ENCODE assay signal across 8 mouse cellular contexts in the genomic region with DNA sequence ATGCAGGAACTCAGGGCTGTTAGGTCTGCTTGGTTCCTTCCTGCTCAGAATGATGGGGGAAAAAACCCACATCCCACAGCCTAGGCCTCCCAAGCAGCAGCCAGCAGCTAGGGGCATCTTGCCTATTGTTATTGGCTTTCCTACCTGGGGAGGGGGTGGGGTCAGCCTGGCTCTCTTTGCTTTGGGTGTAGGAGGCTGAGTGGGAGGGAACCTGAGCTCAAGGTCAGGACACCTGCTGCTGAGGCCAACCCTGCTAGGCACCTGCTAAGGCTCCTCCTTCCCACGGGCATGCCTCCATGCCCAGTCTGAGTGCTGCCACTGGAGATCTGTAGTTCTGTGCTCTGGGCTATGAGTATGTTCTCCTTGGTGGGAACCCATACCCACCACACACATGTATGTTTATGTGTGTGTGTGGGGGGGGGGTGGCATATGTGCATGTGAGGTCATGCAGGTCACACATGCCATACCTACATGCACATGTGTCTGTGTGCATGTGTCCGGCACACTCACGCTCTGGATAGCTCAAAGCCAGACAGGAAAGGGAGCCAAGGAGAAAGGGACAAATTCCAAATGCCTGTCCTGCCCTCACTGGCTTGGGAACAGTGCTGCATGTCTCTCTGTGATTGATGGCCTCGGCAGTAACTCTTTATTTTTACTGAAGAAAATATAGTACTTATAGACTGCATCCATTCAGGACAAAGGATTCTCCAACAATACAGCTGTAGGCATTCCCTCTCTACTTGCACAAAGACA.
DNase-seq lines count a peak whose midpoint lies in the region; ATAC-seq lines count a peak whose summit lies in the region.

No protein-coding gene starts in this region.

- no peak for ATAC-seq in forebrain, embryonic 13.5 days
- no peak for ATAC-seq in forebrain, embryonic 16.5 days
- peak; percentile 9; the same call in 1 of the 2 replicates for ATAC-seq in liver, embryonic 13.5 days (ENCODE audit: low read depth)
- no peak for ATAC-seq in liver, embryonic 12.5 days
- peak; percentile 25; the same call in 1 of the 2 replicates for ATAC-seq in liver, embryonic 16.5 days (ENCODE audit: low read depth)

- no peak for DNase-seq in liver, embryonic 13.5 days
- peak; percentile 50 for DNase-seq in heart, postnatal 4 days
- DNase-seq in cerebellum, postnatal 36 days, result no peak
- no peak for DNase-seq in spleen, postnatal 14 days (ENCODE audit: low spot score in 2 of 2)

- no peaks in the 10 kb centered on the region for H3K36me3 ChIP-seq in forebrain, embryonic 13.5 days (ENCODE audit: poor library complexity, severe bottlenecking)
- H3K36me3 ChIP-seq in forebrain, embryonic 16.5 days (ENCODE audit: control insufficient read depth, insufficient read depth), result no peaks in the 10 kb centered on the region
- H3K36me3 ChIP-seq in liver, embryonic 13.5 days, result no peaks in the 10 kb centered on the region
- no peaks in the 10 kb centered on the region for H3K36me3 ChIP-seq in liver, embryonic 12.5 days
- no peaks in the 10 kb centered on the region for H3K36me3 ChIP-seq in liver, embryonic 16.5 days (ENCODE audit: control insufficient read depth, insufficient read depth)

- 60% methylated on average over 4 of the region's 4 CpGs for WGBS in forebrain, embryonic 13.5 days
- WGBS in forebrain, embryonic 16.5 days, result 46% methylated on average over 4 of the region's 4 CpGs
- 60% methylated on average over 4 of the region's 4 CpGs for WGBS in liver, embryonic 13.5 days (ENCODE audit: insufficient replicate concordance)
- WGBS in liver, embryonic 12.5 days (ENCODE audit: insufficient replicate concordance), result 67% methylated on average over 4 of the region's 4 CpGs
- 52% methylated on average over 4 of the region's 4 CpGs for WGBS in liver, embryonic 16.5 days (ENCODE audit: insufficient replicate concordance)

- peak overlapping the region; percentile 27; the same call in 1 of the 2 replicates for H3K9ac ChIP-seq in forebrain, embryonic 13.5 days
- no peak overlapping the region for H3K9ac ChIP-seq in forebrain, embryonic 16.5 days (replicated peaks; ENCODE audit: low read depth, low read length)
- no peak overlapping the region for H3K9ac ChIP-seq in liver, embryonic 13.5 days
- H3K9ac ChIP-seq in liver, embryonic 12.5 days, result no peak overlapping the region
- no peak overlapping the region for H3K9ac ChIP-seq in liver, embryonic 16.5 days (ENCODE audit: low read depth, low read length)

- peak overlapping the region; percentile 62 for H3K27ac ChIP-seq in forebrain, embryonic 13.5 days
- no peak overlapping the region for H3K27ac ChIP-seq in forebrain, embryonic 16.5 days (ENCODE audit: low read length)
- H3K27ac ChIP-seq in liver, embryonic 13.5 days, result peak overlapping the region; percentile 29
- no peak overlapping the region for H3K27ac ChIP-seq in liver, embryonic 12.5 days
- H3K27ac ChIP-seq in liver, embryonic 16.5 days (ENCODE audit: low read length), result peak overlapping the region; percentile 59

- peaks cover 36% of the 10 kb centered on the region for H3K27me3 ChIP-seq in forebrain, embryonic 13.5 days
- no peaks in the 10 kb centered on the region for H3K27me3 ChIP-seq in forebrain, embryonic 16.5 days (replicated peaks; ENCODE audit: control insufficient read depth, insufficient read depth, low read length)
- peaks cover 4% of the 10 kb centered on the region for H3K27me3 ChIP-seq in liver, embryonic 13.5 days
- peaks cover 47% of the 10 kb centered on the region for H3K27me3 ChIP-seq in liver, embryonic 12.5 days (replicated peaks)
- H3K27me3 ChIP-seq in liver, embryonic 16.5 days (ENCODE audit: control insufficient read depth, insufficient read depth, low read depth, low read length), result no peaks in the 10 kb centered on the region

- H3K4me1 ChIP-seq in forebrain, embryonic 13.5 days, result peaks cover 85% of the 10 kb centered on the region
- H3K4me1 ChIP-seq in forebrain, embryonic 16.5 days (replicated peaks; ENCODE audit: control insufficient read depth, insufficient read depth, low read length), result peaks cover 62% of the 10 kb centered on the region
- H3K4me1 ChIP-seq in liver, embryonic 13.5 days (replicated peaks), result peaks cover 36% of the 10 kb centered on the region
- peaks cover 36% of the 10 kb centered on the region for H3K4me1 ChIP-seq in liver, embryonic 12.5 days
- peaks cover 4% of the 10 kb centered on the region for H3K4me1 ChIP-seq in liver, embryonic 16.5 days (ENCODE audit: control insufficient read depth, low read depth, low read length)

- H3K4me2 ChIP-seq in forebrain, embryonic 13.5 days, result no peak overlapping the region
- H3K4me2 ChIP-seq in forebrain, embryonic 16.5 days (ENCODE audit: low read length), result no peak overlapping the region
- no peak overlapping the region for H3K4me2 ChIP-seq in liver, embryonic 13.5 days
- no peak overlapping the region for H3K4me2 ChIP-seq in liver, embryonic 12.5 days
- no peak overlapping the region for H3K4me2 ChIP-seq in liver, embryonic 16.5 days (ENCODE audit: low read depth, low read length)

- no peaks in the 10 kb centered on the region for H3K9me3 ChIP-seq in forebrain, embryonic 13.5 days (replicated peaks)
- H3K9me3 ChIP-seq in forebrain, embryonic 16.5 days (ENCODE audit: control insufficient read depth, low read length), result no peaks in the 10 kb centered on the region
- no peaks in the 10 kb centered on the region for H3K9me3 ChIP-seq in liver, embryonic 13.5 days (replicated peaks)
- H3K9me3 ChIP-seq in liver, embryonic 12.5 days (replicated peaks), result no peaks in the 10 kb centered on the region
- no peaks in the 10 kb centered on the region for H3K9me3 ChIP-seq in liver, embryonic 16.5 days (replicated peaks; ENCODE audit: control insufficient read depth, low read length)

- no peak overlapping the region for H3K4me3 ChIP-seq in forebrain, embryonic 13.5 days
- H3K4me3 ChIP-seq in forebrain, embryonic 16.5 days (replicated peaks; ENCODE audit: low read length), result no peak overlapping the region
- no peak overlapping the region for H3K4me3 ChIP-seq in liver, embryonic 13.5 days (replicated peaks)
- H3K4me3 ChIP-seq in liver, embryonic 12.5 days, result no peak overlapping the region
- no peak overlapping the region for H3K4me3 ChIP-seq in liver, embryonic 16.5 days (ENCODE audit: low read depth, low read length)

Comparison
In these comparisons a context has a peak if more than half of its experiments do, and no peak if none do; other contexts are left out.
1. ATAC-seq: peak in liver, embryonic 13.5 days (single experiment) and liver, embryonic 16.5 days (single experiment); none in forebrain, embryonic 13.5 days (single experiment), forebrain, embryonic 16.5 days (single experiment) and liver, embryonic 12.5 days (single experiment).
2. H3K27ac ChIP-seq: peak in forebrain, embryonic 13.5 days (single experiment), liver, embryonic 13.5 days (single experiment) and liver, embryonic 16.5 days (single experiment); none in forebrain, embryonic 16.5 days (single experiment) and liver, embryonic 12.5 days (single experiment).